8 mouse cellular contexts compared by ENCODE assay signal in genomic region chr17:31766779-31767697, GRCm38 (mm10).
DNase-seq lines count a peak whose midpoint lies in the region; ATAC-seq lines count a peak whose summit lies in the region.

No protein-coding gene starts in this region.

- no peaks in the 10 kb centered on the region for H3K36me3 ChIP-seq in embryonic facial prominence, embryonic 11.5 days (replicated peaks; ENCODE audit: control insufficient read depth, insufficient read depth, low read depth, low read length)
- no peaks in the 10 kb centered on the region for H3K36me3 ChIP-seq in limb, embryonic 10.5 days
- H3K36me3 ChIP-seq in midbrain, embryonic 16.5 days (ENCODE audit: control insufficient read depth, insufficient read depth, low read length) = no peaks in the 10 kb centered on the region

- no peaks in the 10 kb centered on the region for H3K9me3 ChIP-seq in embryonic facial prominence, embryonic 11.5 days (replicated peaks; ENCODE audit: control insufficient read depth, low read length)
- H3K9me3 ChIP-seq in limb, embryonic 10.5 days (replicated peaks) = no peaks in the 10 kb centered on the region
- peaks cover 7% of the 10 kb centered on the region; the same call in 1 of the 2 replicates for H3K9me3 ChIP-seq in midbrain, embryonic 16.5 days (replicated peaks; ENCODE audit: control insufficient read depth, low read length, poor library complexity, severe bottlenecking)

- H3K27ac ChIP-seq in embryonic facial prominence, embryonic 11.5 days (replicated peaks; ENCODE audit: low read depth, low read length) = no peak overlapping the region
- H3K27ac ChIP-seq in limb, embryonic 10.5 days = peak overlapping the region; percentile 81
- H3K27ac ChIP-seq in midbrain, embryonic 16.5 days (ENCODE audit: low read length) = peak overlapping the region; percentile 83

- 39% methylated on average over 25 of the region's 25 CpGs for WGBS in embryonic facial prominence, embryonic 11.5 days
- WGBS in limb, embryonic 10.5 days = 37% methylated on average over 25 of the region's 25 CpGs
- WGBS in midbrain, embryonic 16.5 days = 18% methylated on average over 25 of the region's 25 CpGs

- peak overlapping the region; percentile 60 for H3K9ac ChIP-seq in embryonic facial prominence, embryonic 11.5 days (replicated peaks; ENCODE audit: low read length)
- H3K9ac ChIP-seq in midbrain, embryonic 16.5 days (ENCODE audit: low read depth, low read length) = peak overlapping the region; percentile 67; the same call in 1 of the 2 replicates

- ATAC-seq in embryonic facial prominence, embryonic 11.5 days (replicated peaks; ENCODE audit: insufficient number of reproducible peaks, low FRiP score, low TSS enrichment, low read depth) = peak; percentile 54
- ATAC-seq in midbrain, embryonic 16.5 days = peak; percentile 92

- no peaks in the 10 kb centered on the region for H3K4me1 ChIP-seq in embryonic facial prominence, embryonic 11.5 days (ENCODE audit: control insufficient read depth, insufficient read depth, low read length)
- peaks cover 20% of the 10 kb centered on the region for H3K4me1 ChIP-seq in limb, embryonic 10.5 days
- H3K4me1 ChIP-seq in midbrain, embryonic 16.5 days (ENCODE audit: control insufficient read depth, insufficient read depth, low read length) = peaks cover 13% of the 10 kb centered on the region

- peak; percentile 96 for DNase-seq in brain, adult 2 months (ENCODE audit: low read depth, low spot score)
- DNase-seq in embryonic facial prominence, embryonic 11.5 days (ENCODE audit: low spot score) = peak; percentile 63
- DNase-seq in heart, adult 8-10 months (ENCODE audit: low spot score) = peak; percentile 61
- DNase-seq in kidney, adult 9 months = peak; percentile 39
- peak; percentile 69 for DNase-seq in limb, embryonic 10.5 days (ENCODE audit: low spot score)
- peak; percentile 88 for DNase-seq in testis, postnatal 10 days (ENCODE audit: low spot score)
- no peak for DNase-seq in T-cell, adult 2 months (ENCODE audit: low spot score)

- H3K4me3 ChIP-seq in embryonic facial prominence, embryonic 11.5 days (ENCODE audit: low read depth, low read length) = no peak overlapping the region
- peak overlapping the region; percentile 33 for H3K4me3 ChIP-seq in limb, embryonic 10.5 days
- no peak overlapping the region for H3K4me3 ChIP-seq in midbrain, embryonic 16.5 days (ENCODE audit: low read depth, low read length)

- H3K4me2 ChIP-seq in embryonic facial prominence, embryonic 11.5 days (ENCODE audit: low read depth, low read length) = no peak overlapping the region
- H3K4me2 ChIP-seq in midbrain, embryonic 16.5 days (ENCODE audit: low read length) = peak overlapping the region; percentile 9; the same call in 1 of the 2 replicates

- H3K27me3 ChIP-seq in embryonic facial prominence, embryonic 11.5 days (ENCODE audit: control insufficient read depth, insufficient read depth, low read length) = no peaks in the 10 kb centered on the region
- peaks cover 9% of the 10 kb centered on the region for H3K27me3 ChIP-seq in limb, embryonic 10.5 days (ENCODE audit: low read depth, poor library complexity, severe bottlenecking)
- no peaks in the 10 kb centered on the region for H3K27me3 ChIP-seq in midbrain, embryonic 16.5 days (ENCODE audit: control insufficient read depth, insufficient read depth, low read depth, low read length)
